15 mouse cellular contexts compared by ENCODE assay signal in genomic region chr5:147812255-147813040, GRCm38 (mm10). TPM values are rescaled to one million over a fixed set of nuclear protein-coding genes. Genes with fewer than 3 reads are reported as not detected.
DNase-seq lines count a peak whose midpoint lies in the region; ATAC-seq and TF ChIP-seq lines count a peak whose summit lies in the region.
"Had no signal": no experiment of that assay in that cellular context is flagged by ENCODE, and none has a peak within 500 bp of the region (broad histone marks: within the 10 kb centered on the region; RNA-seq: fewer than 3 reads in every experiment).

No protein-coding gene starts in this region.

- no peak for TF ChIP-seq EP300 in liver, postnatal 0 days (IDR thresholded peaks at IDR 0.05; ENCODE audit: low read depth)

- H3K4me1 ChIP-seq in forebrain, postnatal 0 days (ENCODE audit: insufficient read depth): no peaks in the 10 kb centered on the region
- H3K4me1 ChIP-seq in forebrain, embryonic 12.5 days: no peaks in the 10 kb centered on the region
- no peaks in the 10 kb centered on the region for H3K4me1 ChIP-seq in liver, adult 2 months (ENCODE audit: control insufficient read depth, insufficient read depth, low read length)
- no peaks in the 10 kb centered on the region for H3K4me1 ChIP-seq in liver, postnatal 0 days (ENCODE audit: insufficient read depth)
- H3K4me1 ChIP-seq: hindbrain, embryonic 15.5 days; limb, embryonic 10.5 days had no signal

- H3K9me3 ChIP-seq in forebrain, postnatal 0 days (ENCODE audit: low read length): no peaks in the 10 kb centered on the region
- no peaks in the 10 kb centered on the region; the same call in 1 of the 2 replicates for H3K9me3 ChIP-seq in forebrain, embryonic 12.5 days
- no peaks in the 10 kb centered on the region for H3K9me3 ChIP-seq in liver, postnatal 0 days (ENCODE audit: low read length)
- H3K9me3 ChIP-seq: hindbrain, embryonic 15.5 days; limb, embryonic 10.5 days had no signal

- H3K4me3 ChIP-seq in forebrain, postnatal 0 days (ENCODE audit: low read depth, low read length): no peak overlapping the region
- H3K4me3 ChIP-seq in forebrain, embryonic 12.5 days (replicated peaks): no peak overlapping the region
- H3K4me3 ChIP-seq in liver, adult 2 months (ENCODE audit: insufficient read depth, low read depth, low read length): no peak overlapping the region
- H3K4me3 ChIP-seq in liver, postnatal 0 days (ENCODE audit: low read depth, low read length): no peak overlapping the region
- H3K4me3 ChIP-seq: erythroblast, embryonic 14.5 days; hindbrain, embryonic 15.5 days; limb, embryonic 10.5 days had no signal

- TF ChIP-seq POLR2A in liver, adult 2 months (IDR thresholded peaks at IDR 0.05; ENCODE audit: extremely low read depth, insufficient read depth, low read length): no peak

- H3K79me2 ChIP-seq in liver, adult 2 months (ENCODE audit: control insufficient read depth, insufficient read depth, low read length): no peaks in the 10 kb centered on the region

- H3K27me3 ChIP-seq in forebrain, postnatal 0 days (ENCODE audit: insufficient read depth, low read length): no peaks in the 10 kb centered on the region
- no peaks in the 10 kb centered on the region for H3K27me3 ChIP-seq in forebrain, embryonic 12.5 days
- H3K27me3 ChIP-seq in liver, adult 2 months (ENCODE audit: control insufficient read depth, insufficient read depth, low read length): no peaks in the 10 kb centered on the region
- no peaks in the 10 kb centered on the region for H3K27me3 ChIP-seq in liver, postnatal 0 days (ENCODE audit: insufficient read depth, low read length)
- H3K27me3 ChIP-seq: hindbrain, embryonic 15.5 days had no signal

- no peak for TF ChIP-seq CTCF in forebrain, postnatal 0 days (IDR thresholded peaks at IDR 0.05; ENCODE audit: low read depth)
- no peak for TF ChIP-seq CTCF in liver, adult 2 months (IDR thresholded peaks at IDR 0.05; ENCODE audit: low read depth, low read length)
- no peak for TF ChIP-seq CTCF in liver, postnatal 0 days (IDR thresholded peaks at IDR 0.05; ENCODE audit: low read depth)

- 84% methylated on average over 13 of the region's 13 CpGs for WGBS in forebrain, postnatal 0 days
- 84% methylated on average over 13 of the region's 13 CpGs for WGBS in forebrain, embryonic 12.5 days
- 84% methylated on average over 13 of the region's 13 CpGs for WGBS in liver, adult 2 months
- WGBS in liver, postnatal 0 days (ENCODE audit: insufficient replicate concordance): 71% methylated on average over 13 of the region's 13 CpGs

- no peak overlapping the region for H3K9ac ChIP-seq in forebrain, postnatal 0 days
- H3K9ac ChIP-seq in forebrain, embryonic 12.5 days: no peak overlapping the region
- no peak overlapping the region for H3K9ac ChIP-seq in liver, adult 2 months (ENCODE audit: low read depth, low read length)
- H3K9ac ChIP-seq in liver, postnatal 0 days (replicated peaks): no peak overlapping the region
- H3K9ac ChIP-seq: hindbrain, embryonic 15.5 days; liver, embryonic 14.5 days had no signal

- DNase-seq in forebrain, postnatal 0 days: no peak
- peak; percentile 22 for DNase-seq in liver, adult 2 months (ENCODE audit: extremely low read depth, low read depth, low spot score)
- DNase-seq in liver, postnatal 0 days: no peak
- peak; percentile 31 for DNase-seq in gastrocnemius, postnatal 10 days
- peak; percentile 25 for DNase-seq in lung, postnatal 14 days
- DNase-seq in Muller cell, postnatal 12 days (ENCODE audit: inconsistent ontology term): no peak
- DNase-seq in spleen, adult 12 weeks (ENCODE audit: low spot score): no peak
- DNase-seq: cerebellum, adult 2 months; layer of hippocampus, postnatal 36 days had no signal

- peak overlapping the region; percentile 21; the same call in 1 of the 2 replicates for H3K27ac ChIP-seq in forebrain, postnatal 0 days (ENCODE audit: low read depth, low read length)
- H3K27ac ChIP-seq in forebrain, embryonic 12.5 days: no peak overlapping the region
- no peak overlapping the region for H3K27ac ChIP-seq in liver, adult 2 months (replicated peaks; ENCODE audit: insufficient read depth, low read depth, low read length)
- H3K27ac ChIP-seq in liver, postnatal 0 days (ENCODE audit: low read depth): no peak overlapping the region
- H3K27ac ChIP-seq: hindbrain, embryonic 15.5 days; kidney, postnatal 0 days; limb, embryonic 10.5 days; liver, embryonic 14.5 days had no signal

- no peak for ATAC-seq in forebrain, postnatal 0 days
- ATAC-seq in forebrain, embryonic 12.5 days (ENCODE audit: low FRiP score): no peak
- no peak for ATAC-seq in liver, postnatal 0 days

- H3K36me3 ChIP-seq in forebrain, postnatal 0 days (ENCODE audit: insufficient read depth): no peaks in the 10 kb centered on the region
- H3K36me3 ChIP-seq in forebrain, embryonic 12.5 days (replicated peaks): no peaks in the 10 kb centered on the region
- H3K36me3 ChIP-seq in liver, adult 2 months (ENCODE audit: control insufficient read depth, insufficient read depth, low read length): no peaks in the 10 kb centered on the region
- no peaks in the 10 kb centered on the region for H3K36me3 ChIP-seq in liver, postnatal 0 days (replicated peaks; ENCODE audit: insufficient read depth, low read length)
- H3K36me3 ChIP-seq: hindbrain, embryonic 15.5 days; limb, embryonic 10.5 days had no signal

- no peak overlapping the region for H3K4me2 ChIP-seq in forebrain, postnatal 0 days (ENCODE audit: low read depth)
- H3K4me2 ChIP-seq in forebrain, embryonic 12.5 days: no peak overlapping the region
- H3K4me2 ChIP-seq in liver, postnatal 0 days (ENCODE audit: low read depth, low read length): no peak overlapping the region
- H3K4me2 ChIP-seq: hindbrain, embryonic 15.5 days had no signal

RNA-seq across cellular contexts. Expression of gene Pomp, which starts 47.8 kb away (rescaled TPM):
- total RNA-seq in forebrain, postnatal 0 days (2014; rRNA removed): 419 and 481 TPM in 2 replicates
- polyA plus RNA-seq in forebrain, postnatal 0 days (2015; fragmentation: Nextera tagmentation; extraction: Ambion mirVana): 513 and 619 TPM in 2 replicates
- 528 and 531 TPM in 2 replicates for polyA plus RNA-seq in forebrain, embryonic 12.5 days (2016; fragmentation: Nextera tagmentation; extraction: Ambion mirVana)
- total RNA-seq in liver, adult 2 months (2014; rRNA removed): 159 and 233 TPM in 2 replicates
- polyA plus RNA-seq in liver, adult 2 months (2012; rRNA removed): 71.0 and 101 TPM in 2 replicates
- polyA plus RNA-seq in liver, postnatal 0 days (2015; fragmentation: Nextera tagmentation; extraction: Ambion mirVana): 210 and 215 TPM in 2 replicates
- 100 to 1,000 TPM; 139 to 152 TPM for total RNA-seq in gastrocnemius, postnatal 10 days (2021)

Comparison
In these comparisons a context has a peak if more than half of its experiments do, and no peak if none do; other contexts are left out.
1. DNase-seq: peak in liver, adult 2 months (single experiment), gastrocnemius, postnatal 10 days (single experiment) and lung, postnatal 14 days (single experiment); none in forebrain, postnatal 0 days (single experiment), liver, postnatal 0 days (single experiment), Muller cell, postnatal 12 days (single experiment) and spleen, adult 12 weeks (single experiment).